Mouse (Mus musculus) bone marrow, adult 2 months (tissue): ENCODE measurements around the gene Col16a1.

Source experiments
- CTCF ChIP-seq: fragments of 200-500 bp; IDR thresholded peaks from 2 replicates; pipeline ENCODE4 v1.5.1; 2011; ENCODE audit warnings: low read length, control low read depth; ENCODE audit not compliant: control insufficient read depth, insufficient read depth
- POLR2A ChIP-seq: fragments of 200-500 bp; IDR thresholded peaks from 2 replicates; pipeline ENCODE4 v1.6.1; 2011; ENCODE audit warnings: low read depth, mild to moderate bottlenecking, control low read depth, low read length, borderline replicate concordance; ENCODE audit not compliant: control insufficient read depth

DNA sequence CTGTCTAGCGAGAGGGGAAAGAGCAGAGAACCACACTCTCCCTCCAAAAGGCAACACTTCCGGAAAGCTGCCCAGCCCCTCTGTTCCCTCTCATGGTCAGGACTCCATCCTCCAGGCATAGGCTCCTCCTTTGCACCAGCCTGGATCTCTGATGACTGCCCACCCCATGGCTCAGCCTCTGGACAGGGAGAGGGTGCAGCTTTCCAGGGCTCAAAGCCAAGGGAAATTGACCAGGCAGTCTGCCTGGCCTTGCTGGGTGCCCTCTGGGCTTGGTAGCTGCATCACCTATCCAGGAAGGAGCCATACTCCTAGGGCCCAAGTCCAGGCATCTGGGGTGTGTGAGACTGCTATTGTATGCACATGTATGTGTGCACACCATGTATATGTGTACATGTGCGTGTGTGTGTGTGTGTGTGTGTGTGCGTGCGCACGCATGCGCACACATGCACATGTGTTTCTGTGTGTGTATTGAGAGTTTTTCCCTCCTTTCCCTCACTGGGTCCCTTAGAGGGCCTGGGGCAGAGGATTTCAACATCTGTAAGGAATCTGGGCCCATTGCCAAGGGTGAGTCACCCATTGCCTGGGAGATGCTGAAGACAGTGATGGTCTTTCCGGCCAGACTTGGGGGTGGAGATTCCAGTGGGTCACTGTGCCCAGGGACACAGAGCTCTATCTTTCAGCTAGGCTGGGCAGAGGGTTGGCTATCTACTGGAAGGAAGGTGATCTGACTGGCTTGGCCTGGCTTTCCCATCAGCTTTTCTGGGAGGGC is 2.6 kb downstream of the Col16a1 start:
- no peak for TF ChIP-seq POLR2A
- no peak for TF ChIP-seq CTCF
